Mouse (Mus musculus) thymus, adult 2 months (tissue): Measurements from ENCODE around the gene Phf13. TPM values are rescaled to one million over a fixed set of nuclear protein-coding genes. Genes with fewer than 3 reads are reported as not detected.
A peak's percentile ranks its signal among the peaks of the same experiment; 100 is the strongest.

Source experiments
- DNase-seq: peaks from one replicate; pipeline ENCODE4 v3.0.0; 2021
- H3K27ac ChIP-seq: fragments of 200-500 bp; 2 replicates; pipeline ENCODE4 v1.5.1; 2012; ENCODE audit warnings: low read length, control low read depth; ENCODE audit not compliant: control insufficient read depth, insufficient read depth
- H3K27me3 ChIP-seq: fragments of 200-500 bp; 2 replicates; pipeline ENCODE4 v1.6.1; 2012; ENCODE audit warnings: mild to moderate bottlenecking, low read length, moderate library complexity, mixed read lengths; ENCODE audit not compliant: control insufficient read depth, insufficient read depth
- H3K36me3 ChIP-seq: fragments of 200-500 bp; 2 replicates; pipeline ENCODE4 v1.6.1; 2012; ENCODE audit warnings: mild to moderate bottlenecking, low read length, moderate library complexity; ENCODE audit not compliant: control insufficient read depth, insufficient read depth
- H3K4me1 ChIP-seq: fragments of 200-500 bp; replicated peaks from 2 replicates; pipeline ENCODE4 v1.6.1; 2012; ENCODE audit warnings: low read length; ENCODE audit not compliant: control insufficient read depth, insufficient read depth
- H3K4me3 ChIP-seq: fragments of 200-500 bp; 2 replicates; pipeline ENCODE4 v1.5.1; 2012; ENCODE audit warnings: mild to moderate bottlenecking, low read length, control low read depth, moderate library complexity; ENCODE audit not compliant: control insufficient read depth, insufficient read depth
- CTCF ChIP-seq: fragments of 200-500 bp; IDR thresholded peaks from 2 replicates; pipeline ENCODE4 v1.5.1; 2012; ENCODE audit warnings: mild to moderate bottlenecking, control low read depth, low read length, moderate library complexity, borderline replicate concordance; ENCODE audit not compliant: control insufficient read depth, poor library complexity, insufficient read depth; ENCODE audit errors: extremely low read depth
- POLR2A ChIP-seq: fragments of 200-500 bp; IDR thresholded peaks from 2 replicates; pipeline ENCODE4 v1.6.1; 2012; ENCODE audit warnings: mild to moderate bottlenecking, low read length, control low read depth, moderate library complexity; ENCODE audit not compliant: control insufficient read depth, poor library complexity, insufficient read depth; ENCODE audit errors: extremely low read depth
- WGBS: fragments of 180-500 bp; shearing (Covaris S2); methylation state at CpG from one replicate; pipeline ENCODE4 v1.1.7; 2018; 5-methylcytosine and 5-hydroxymethylcytosine counted together
- polyA plus RNA-seq: library from polyadenylated mRNA; depleted of rRNA; stranded (reverse); fragments of >200 nt; gene quantifications from 2 replicates; pipeline ENCODE4 v1.2.3, GENCODE M21; 2012

Phf13 gene
- polyA plus RNA-seq, 1 experiment: 9.6 TPM

- Histone ChIP-seq H3K4me1 (no peaks in the 10 kb centered on the region), H3K27me3 (no peaks in the 10 kb centered on the region), H3K4me3 (no peak overlapping the region), H3K27ac (no peak overlapping the region), H3K36me3 (peaks cover 3% of the 10 kb centered on the region)
- 88% methylated on average over 10 of the region's 10 CpGs for WGBS
- peak; percentile 38 for DNase-seq
- TF ChIP-seq POLR2A: no peak
- peak; percentile 31; the same call in 1 of the 2 replicates for TF ChIP-seq CTCF
Measured at GRCm38 (mm10) chr4:151972221-151972967, 23.7 kb downstream of the Phf13 start.

- WGBS: 97% methylated on average over 26 of the region's 26 CpGs
- peaks cover 11% of the 10 kb centered on the region for H3K36me3 ChIP-seq
- TF ChIP-seq POLR2A (no peak), CTCF (no peak)
Measured at GRCm38 (mm10) chr4:151968204-151968921, 27.7 kb downstream of the Phf13 start.

GRCm38 (mm10) chr4:151962817-151963216 is 33.2 kb downstream of the Phf13 start:
- Histone ChIP-seq H3K27ac (no peak overlapping the region), H3K27me3 (no peaks in the 10 kb centered on the region), H3K4me3 (no peak overlapping the region), H3K4me1 (no peaks in the 10 kb centered on the region), H3K36me3 (peaks cover 15% of the 10 kb centered on the region)
- DNase-seq: no peak
- no peak for TF ChIP-seq POLR2A
- WGBS: 60% methylated on average over 3 of the region's 3 CpGs

More at GRCm38 (mm10) chr4:151968204-151968921, 27.7 kb downstream of the Phf13 start:
- DNase-seq: no peak
- Histone ChIP-seq H3K27me3 (no peaks in the 10 kb centered on the region), H3K4me3 (no peak overlapping the region), H3K27ac (no peak overlapping the region), H3K4me1 (no peaks in the 10 kb centered on the region)

DNA sequence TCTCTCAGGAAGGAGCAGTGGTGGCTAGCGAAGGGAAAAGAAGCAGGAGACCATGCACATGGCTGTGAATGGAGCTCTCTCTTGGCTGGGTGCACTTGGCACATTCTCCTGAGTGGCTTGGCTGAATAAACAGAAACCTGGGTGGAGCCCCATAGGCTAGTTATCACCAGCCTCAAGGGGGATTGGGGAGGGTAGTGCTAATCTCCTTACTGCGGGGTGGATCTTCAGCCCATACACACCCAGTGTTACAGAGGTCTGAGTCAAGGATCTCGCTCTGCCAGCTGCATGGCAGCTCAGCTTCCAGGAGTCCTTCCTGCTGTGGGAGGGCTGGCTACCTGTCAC is 35.6 kb downstream of the Phf13 start:
- no peak for DNase-seq
- Histone ChIP-seq H3K4me3 (no peak overlapping the region), H3K27ac (no peak overlapping the region), H3K36me3 (peaks cover 22% of the 10 kb centered on the region), H3K27me3 (no peaks in the 10 kb centered on the region), H3K4me1 (no peaks in the 10 kb centered on the region)
- TF ChIP-seq CTCF (no peak), POLR2A (no peak)
- WGBS: 95% methylated on average over 3 of the region's 3 CpGs

DNA sequence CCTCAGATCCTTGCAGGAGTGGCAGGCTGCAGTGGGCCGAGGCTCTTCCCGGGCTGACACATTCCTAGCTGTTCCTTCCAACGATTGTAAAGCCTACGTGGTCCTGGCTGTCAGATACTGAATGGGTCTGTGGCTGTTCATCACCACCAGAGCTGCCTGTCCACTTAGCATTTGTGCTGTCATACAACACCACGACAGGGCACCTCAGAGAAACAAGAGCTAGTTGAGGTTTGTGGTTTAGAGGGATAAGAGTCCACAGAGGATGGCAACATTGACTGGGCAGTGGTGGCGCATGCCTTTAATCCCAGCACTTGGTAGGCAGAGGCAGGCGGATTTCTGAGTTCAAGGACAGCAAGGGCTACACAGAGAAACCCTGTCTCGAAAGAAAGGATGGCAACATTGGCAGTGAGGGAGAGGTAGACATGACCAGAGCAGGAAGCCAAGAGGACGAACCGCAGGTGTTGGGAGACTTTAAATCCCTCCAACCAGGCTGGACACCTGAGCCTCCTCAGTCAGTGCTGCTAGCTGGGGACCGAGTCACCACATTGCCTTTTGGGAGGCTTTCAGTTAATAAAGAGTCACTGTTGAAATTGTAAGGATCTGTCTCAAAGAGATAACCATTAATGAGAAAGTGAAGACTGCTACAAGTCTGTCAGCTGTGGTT is 36.1 kb downstream of the Phf13 start:
- Histone ChIP-seq H3K4me1 (no peaks in the 10 kb centered on the region), H3K27me3 (no peaks in the 10 kb centered on the region), H3K36me3 (peaks cover 22% of the 10 kb centered on the region), H3K27ac (no peak overlapping the region), H3K4me3 (no peak overlapping the region)
- no peak for DNase-seq
- TF ChIP-seq CTCF (no peak), POLR2A (no peak)
- WGBS: 87% methylated on average over 11 of the region's 11 CpGs

DNA sequence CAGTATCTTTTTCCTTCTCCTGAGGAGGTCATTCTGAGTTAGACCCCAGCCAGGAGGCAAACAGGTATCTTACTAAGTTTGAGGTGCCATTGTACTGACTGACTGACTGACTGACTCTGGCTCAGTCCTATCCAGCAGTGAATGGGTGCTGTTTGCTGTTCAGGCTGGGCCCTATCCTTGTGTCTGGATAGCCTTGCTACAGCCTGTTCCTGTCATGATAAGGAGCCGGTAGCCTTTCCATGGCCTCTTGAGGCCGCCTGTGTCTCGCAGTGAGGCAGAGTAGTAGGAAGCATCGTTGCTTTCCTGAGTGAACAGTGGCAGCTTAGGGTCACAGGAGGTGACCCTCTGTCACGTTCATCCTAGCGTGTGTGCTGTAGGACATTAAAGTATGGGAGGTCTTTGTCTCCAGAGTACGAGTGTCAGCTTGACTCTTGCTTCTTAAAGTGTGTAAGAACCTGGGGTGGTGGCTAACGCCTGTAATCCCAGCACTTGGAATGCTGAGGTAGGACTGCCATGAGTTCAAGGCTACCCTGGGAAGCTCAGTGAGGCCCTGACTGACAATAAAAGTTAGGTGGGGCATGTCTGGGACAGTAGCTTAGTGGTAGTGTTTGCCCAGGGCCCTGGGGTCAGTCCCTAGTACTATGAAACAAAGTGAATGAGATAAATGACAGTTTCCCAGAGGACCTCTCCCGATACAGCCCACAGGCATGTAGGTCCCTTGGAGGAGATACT is 38.3 kb downstream of the Phf13 start:
- DNase-seq: no peak
- TF ChIP-seq CTCF (no peak), POLR2A (no peak)
- H3K27me3 ChIP-seq: no peaks in the 10 kb centered on the region
- 97% methylated on average over 9 of the region's 9 CpGs for WGBS
- no peak overlapping the region for H3K4me3 ChIP-seq
- no peaks in the 10 kb centered on the region for H3K4me1 ChIP-seq
- peaks cover 23% of the 10 kb centered on the region for H3K36me3 ChIP-seq
- H3K27ac ChIP-seq: no peak overlapping the region
